Mouse (Mus musculus) c-Kit-positive CD71-positive TER-119-negative erythroid progenitor cells, embryonic 14.5 days (primary cell): Measurements from ENCODE around the gene Thap8.

Experiments
- DNase-seq: peaks from one replicate; pipeline ENCODE4 v3.0.0-alpha.2; 2013; ENCODE audit warnings: low read depth

Thap8 gene

DNA sequence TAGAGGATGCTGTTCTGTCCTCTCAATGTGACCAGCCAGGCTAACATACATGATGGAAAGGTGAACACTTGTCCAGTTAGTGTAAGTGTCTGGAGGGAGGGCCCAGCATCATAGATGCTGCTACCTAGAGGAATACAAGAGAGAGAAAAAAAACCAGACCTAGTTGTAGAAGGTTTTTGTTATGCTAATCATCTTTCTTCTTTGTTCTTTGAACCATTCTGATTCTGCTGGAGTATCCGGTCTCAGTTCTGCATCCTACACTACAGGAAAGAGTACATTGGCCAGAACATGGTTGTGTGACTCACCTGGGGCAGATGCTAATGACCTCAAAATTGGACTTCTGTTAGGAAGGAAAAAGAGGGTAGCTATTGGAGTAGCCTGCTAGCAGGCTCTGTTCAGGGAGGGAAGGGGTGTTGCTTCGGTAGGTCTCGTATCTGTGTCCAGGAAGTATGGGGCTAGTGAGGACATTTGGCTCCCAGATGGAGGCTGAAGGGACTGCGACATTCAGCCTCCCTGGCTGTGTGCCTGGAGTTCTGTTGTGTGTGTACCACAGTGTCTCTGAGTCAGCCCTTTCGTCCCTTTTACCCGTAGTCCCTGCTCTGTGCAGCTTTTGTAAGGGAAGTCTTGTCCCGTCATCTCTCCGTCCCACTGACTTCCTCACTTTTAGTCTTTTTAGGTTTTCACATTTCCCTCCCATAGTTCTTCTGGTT lies 7.0 kb downstream of the Thap8 start:
- DNase-seq, result no peak

DNA sequence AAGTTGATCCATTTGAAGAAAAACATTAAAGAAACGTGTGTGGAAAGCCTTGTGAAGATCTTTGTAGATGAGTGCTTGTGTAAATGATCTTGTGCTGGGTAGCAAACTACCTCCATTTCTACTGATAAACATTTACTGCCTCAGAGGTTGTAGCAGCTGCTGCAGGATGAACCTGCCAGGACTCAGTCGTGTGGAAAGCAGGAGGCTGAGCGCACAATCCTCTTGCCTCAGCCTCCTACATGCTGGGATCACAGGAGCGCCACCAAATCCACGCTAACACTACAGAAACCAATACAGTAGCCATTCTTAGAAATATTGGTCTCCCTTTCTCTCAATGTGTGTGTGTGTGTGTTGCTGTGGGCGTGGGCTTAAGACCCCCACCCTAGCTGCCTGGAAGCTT lies 8.2 kb downstream of the Thap8 start:
- no peak for DNase-seq

DNA sequence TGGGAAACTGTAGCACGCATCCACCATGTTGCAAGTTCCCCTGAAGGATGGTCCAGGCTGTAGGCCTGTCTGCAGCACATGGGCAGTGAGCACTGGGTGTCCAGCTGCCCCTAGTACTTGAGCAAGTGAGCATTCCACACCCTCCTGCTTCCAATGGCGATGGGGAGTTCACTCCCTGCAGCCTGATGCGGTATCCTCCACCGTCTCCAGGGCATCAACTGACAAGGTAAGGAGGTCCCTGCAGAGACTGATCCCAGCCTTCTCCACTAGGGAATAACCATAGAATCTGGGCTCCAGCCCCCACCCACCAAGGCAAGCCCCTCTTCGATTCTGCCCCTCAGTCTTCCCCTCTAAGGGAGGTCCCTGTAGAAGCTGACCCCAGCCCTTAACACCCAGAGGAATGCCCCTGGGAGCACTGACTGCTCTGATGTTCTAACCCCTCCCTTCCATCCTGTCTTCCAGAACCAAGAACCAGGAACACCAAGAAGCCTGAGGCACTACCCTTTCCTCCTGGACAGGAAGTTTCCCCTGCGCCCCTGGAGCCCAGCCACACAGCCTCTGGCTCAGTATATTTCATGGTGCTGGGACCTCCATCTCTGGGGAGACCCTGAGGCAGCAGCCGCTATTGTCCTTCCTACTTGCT lies 9.3 kb downstream of the Thap8 start:
- DNase-seq, result no peak

DNA sequence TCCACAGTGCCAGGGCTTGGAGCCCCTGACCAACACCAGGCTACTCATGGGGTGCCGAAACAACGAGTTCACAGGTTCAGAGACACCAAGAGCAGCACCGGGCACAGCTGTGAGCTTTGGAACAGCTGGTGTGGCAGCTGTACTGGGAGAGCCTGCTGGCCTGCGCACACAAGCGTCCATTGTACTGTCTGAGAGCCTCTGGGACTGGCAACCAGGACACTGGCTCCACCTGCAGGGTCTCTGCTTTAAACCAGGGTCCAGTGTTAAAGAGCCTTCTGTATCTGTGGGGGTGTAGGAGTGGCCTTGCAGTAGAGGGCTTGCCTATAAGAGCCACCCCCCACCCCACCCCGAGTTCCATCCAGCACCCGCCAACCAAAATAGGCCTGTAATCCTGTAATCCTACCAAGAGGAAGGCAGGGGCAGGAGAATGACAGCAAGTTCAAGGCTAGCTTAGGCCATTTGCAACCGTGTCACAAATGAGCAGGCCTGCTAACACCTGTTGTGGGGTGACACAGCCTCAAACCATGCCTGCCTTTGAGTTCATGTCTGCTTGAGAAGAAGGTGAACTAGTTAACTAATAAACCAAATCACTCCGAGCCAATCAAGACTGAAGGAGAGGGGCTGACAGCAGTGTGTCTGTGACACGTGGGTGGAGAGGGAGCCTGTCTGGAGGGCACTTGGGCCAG lies 10.0 kb downstream of the Thap8 start:
- DNase-seq, result no peak

DNA sequence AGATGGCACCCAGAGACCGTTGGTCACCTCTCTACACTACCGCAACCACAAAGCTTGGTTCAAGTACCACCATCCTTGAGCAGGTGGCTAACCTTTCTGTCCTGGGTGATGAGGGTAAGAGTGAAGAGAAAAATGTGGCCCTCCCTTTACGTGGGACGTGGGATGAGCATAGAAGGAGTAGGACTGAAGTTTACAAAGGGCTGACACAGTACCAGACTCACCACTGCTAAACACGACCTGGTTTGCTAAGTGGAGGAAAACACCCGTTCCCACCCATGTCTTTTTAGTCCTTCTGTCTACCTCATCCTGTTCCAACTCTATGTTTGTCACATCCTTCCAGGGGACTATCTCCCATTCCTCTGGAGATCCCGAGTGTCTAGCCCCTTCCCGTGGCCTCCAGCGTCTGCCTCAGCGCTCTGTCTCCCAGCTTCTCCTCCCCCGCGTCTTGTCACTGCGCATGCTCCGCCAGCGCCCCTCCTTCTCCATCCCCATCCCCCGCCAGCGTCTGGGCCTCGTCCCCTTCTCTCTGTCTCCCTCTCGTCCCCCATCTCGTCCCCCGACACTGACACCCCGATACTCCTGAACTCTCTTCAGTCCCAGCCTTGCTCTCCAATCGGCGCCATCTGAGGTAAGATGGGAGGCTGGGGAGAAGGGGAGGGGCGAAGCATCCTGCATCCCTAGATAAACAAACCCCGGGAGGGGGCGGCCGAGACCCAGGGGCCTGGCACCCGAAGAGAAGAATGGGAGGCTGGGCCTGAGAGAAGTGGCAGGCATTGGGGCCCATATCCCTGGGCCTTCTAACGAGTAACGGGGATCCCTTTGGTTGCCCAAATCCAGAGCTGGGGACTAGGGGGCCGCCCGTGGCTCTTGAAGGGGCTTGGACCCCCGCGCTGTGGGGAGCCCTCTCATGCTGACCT lies 11.6 kb downstream of the Thap8 start, which contains the start of gene Clip3:
Clip3 (plus strand) TSS at position 514 of the 917 bp plus-strand sequence.
- no peak for DNase-seq

DNA sequence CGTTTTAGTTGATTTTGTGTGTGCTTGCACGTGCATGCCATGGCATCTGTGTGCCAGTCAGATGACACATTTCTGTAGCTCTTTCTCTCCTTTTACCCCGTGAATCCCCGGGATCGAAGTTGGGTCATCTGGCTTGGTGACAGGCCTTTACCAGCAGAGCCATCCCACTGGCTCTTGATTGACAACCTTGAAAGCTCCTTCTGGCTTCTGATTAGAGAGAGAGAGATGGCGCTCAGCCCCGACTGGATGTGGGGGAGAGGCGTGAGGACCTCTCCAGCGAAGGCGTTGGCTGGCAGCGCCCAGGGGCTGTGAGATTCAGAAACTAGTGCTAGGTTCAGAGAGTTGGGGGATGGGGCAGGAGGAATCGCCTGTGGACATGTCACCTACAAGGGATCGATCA lies 13.9 kb downstream of the Thap8 start:
- no peak for DNase-seq

DNA sequence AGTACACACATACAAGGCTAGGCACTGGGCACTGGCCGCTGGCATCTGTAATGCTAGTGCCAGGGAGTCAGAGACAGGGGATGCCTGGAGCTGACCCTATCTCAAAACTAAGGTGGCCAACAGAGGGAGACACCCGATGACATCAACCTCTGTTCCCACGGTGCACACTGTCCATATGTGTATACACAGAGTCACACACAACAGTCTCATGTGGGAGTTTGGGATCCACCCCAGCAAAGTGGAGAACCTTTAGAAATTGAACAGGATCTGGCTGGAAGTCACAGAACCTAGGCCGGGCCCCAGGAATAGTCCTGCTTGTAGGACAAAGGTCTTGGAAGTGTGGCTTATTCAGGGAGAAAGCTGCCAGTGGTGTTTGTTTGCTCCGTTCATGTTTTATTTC lies 14.4 kb downstream of the Thap8 start:
- no peak for DNase-seq

DNA sequence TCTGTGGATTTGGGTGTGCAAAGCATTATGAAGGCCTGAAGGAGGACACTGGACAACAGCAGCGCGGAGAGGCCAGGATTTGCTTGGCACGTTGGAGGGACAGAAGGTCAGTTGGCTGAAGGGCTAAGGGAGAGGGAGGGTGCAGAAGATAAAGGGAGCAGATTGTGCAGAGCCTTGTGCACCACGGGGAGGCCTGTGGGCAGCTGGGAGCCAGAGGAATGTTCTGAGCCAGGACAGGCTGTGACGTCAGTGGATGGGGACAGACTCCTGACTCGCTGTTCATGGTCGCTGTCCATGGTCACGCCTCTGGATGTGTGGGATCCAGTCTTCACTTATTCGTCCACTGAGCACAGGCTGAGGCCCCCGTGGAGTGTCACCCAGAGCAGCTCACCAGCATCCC lies 15.2 kb downstream of the Thap8 start:
- DNase-seq, result no peak

DNA sequence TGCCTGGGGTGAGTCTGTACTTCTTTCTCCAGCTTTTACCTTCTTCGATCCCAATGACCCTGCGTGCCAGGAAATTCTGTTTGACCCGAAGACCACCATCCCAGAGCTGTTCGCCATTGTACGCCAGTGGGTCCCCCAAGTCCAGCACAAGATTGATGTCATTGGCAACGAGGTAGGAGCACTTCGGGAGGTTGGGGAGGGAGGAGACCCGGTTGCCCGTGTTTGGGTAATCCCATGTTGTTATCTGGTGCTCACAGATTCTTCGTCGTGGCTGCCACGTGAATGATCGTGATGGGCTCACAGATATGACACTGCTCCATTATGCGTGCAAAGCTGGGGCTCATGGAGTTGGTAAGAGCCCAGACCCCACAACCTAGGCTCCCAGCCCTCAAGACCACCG lies 16.9 kb downstream of the Thap8 start:
- DNase-seq, result no peak

DNA sequence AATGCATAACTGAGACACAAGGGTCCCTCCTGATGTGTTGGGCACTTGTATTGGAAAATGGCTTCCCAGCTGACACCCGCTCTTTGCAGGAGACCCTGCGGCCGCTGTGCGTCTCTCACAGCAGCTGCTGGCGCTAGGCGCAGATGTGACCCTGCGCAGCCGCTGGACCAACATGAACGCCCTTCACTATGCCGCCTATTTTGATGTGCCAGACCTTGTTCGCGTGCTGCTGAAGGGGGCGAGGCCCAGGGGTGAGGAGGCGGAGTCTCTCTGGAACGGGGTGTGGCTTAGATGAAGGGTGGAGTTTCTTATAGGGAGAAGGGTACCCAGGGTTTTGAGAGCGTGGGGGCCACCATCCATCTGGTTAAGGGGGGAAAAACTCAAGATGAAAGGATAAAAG lies 17.4 kb downstream of the Thap8 start:
- no peak for DNase-seq

DNA sequence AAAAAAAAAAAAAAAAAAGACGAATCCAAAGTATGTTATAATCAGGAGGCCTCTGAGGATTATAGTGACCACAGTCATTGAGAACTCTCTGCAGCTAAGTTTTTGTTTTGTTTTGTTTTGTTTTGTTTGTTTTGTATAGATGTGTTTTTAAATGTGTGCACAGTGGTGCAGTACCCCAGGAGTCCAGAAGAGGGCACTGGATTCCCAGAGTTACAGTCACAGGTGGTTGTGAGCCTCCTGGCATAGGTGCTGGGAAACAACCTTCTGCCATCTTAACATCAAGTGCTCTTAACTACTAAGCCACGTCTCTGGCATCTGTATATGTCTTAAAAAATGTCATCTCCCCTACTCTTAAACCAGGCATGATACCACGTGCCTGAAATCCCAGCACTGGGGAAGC lies 21.0 kb downstream of the Thap8 start:
- DNase-seq, result peak; percentile 35

DNA sequence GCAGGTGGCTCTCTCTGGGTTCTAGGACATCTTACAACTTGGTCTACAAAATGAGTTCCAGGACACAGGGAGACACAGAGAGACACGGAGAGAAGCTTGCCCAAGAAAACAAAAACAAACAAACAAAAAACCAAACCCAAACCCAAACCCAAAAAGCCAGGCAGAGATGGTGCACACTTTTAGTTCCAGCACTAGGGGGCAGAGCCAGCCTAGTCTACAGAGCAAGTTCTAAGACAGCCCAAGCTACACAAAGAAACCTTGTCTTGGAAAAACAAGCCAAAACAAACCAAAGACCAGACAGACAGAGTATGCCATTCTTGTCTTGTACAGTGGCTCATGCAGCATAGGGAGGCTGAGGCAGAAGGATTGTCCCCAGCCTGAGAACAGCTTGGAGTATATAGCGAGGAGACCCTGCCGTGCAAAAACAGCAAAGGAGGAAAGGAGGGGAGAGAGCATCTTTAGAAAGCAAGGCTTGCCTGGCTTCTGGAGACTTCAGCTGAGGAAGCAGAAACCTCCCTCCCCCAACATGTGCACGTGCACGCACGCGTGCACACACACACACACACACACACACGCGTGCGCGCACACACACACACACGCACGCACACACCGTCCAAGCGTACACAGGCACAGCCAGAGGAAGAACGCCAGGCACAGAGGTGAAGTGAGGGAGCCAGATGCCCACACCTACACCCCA lies 26.3 kb downstream of the Thap8 start:
- no peak for DNase-seq

DNA sequence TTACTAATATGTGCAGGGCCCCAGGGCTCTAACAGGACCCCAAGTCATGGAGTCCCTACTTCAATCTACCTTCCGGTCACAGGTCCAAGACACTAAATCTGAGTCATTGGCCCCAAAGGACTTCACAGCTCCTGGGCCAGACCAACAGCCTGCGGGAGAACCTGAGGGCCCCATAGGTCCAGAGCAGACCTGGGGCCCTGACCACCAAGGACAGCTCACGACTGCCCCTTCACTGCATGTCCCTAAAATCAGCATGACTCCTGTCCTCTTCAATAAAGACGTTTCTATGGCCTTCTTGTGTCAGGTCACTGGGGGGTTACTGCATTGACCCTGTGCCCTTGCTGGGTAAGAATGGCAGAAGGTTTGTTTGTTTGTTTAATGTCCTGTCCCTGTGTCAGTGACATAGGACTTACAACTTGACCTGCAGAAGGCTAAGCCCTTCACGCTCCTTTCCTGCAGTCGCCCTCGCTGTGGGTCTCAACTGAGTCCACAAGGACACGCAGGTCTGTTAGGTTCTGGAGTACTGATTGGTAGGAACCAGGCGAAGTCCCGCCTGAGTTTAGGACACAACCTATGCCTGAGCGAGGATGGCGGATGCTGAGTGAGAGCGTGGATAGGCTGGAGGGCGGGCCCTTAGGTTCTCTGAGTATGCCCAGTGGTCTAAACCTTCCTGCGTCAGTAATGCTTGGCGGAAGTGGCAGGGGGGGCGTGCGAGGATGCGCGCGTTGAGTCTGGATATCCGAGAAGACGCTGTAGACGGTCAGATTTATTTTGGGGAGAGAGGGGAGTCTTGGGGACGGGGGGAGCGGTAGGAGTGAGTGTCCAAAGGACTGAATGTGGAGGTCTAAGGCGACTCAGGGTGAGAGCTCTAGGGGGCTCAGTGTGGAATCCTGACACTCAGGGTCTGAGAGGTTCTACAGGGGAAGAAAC lies 28.4 kb downstream of the Thap8 start, which contains the start of gene Alkbh6:
Alkbh6 (plus strand) TSS at position 642 of the 930 bp plus-strand sequence.
- peak; percentile 91 for DNase-seq

DNA sequence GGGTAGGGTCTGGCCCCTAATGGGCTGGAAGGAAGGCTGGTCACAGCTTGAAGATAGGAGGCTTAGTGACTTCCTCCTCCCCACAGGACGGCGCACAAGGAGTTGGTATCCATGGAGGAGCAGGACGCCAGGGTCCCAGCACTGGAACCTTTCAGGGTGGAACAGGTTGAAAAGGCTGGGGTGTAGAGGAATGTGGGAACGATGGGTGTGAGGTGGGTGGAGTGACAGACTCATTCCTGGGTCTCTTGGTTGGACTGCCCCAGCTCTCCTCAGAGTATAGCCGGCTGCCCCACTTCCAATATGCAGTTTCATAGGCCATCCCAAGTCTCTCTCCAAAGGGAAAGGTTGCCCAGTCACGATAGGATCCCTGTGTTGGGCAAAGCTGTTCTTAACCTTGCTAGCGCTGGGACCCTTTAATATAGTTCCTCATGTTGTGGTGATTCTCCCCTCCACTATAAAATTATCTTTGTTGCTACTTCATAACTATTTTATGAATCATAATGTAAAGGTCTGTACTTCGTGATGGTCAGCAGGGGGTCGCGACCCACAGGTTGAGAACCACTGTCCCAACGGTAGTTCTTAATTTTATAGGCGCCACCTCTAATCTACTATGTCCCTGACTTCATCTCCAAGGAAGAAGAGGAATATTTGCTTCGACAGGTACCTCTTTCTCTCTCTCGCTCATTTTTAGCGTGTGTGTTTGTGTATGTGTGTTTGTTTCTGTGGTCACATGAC lies 29.7 kb downstream of the Thap8 start:
- DNase-seq, result no peak

DNA sequence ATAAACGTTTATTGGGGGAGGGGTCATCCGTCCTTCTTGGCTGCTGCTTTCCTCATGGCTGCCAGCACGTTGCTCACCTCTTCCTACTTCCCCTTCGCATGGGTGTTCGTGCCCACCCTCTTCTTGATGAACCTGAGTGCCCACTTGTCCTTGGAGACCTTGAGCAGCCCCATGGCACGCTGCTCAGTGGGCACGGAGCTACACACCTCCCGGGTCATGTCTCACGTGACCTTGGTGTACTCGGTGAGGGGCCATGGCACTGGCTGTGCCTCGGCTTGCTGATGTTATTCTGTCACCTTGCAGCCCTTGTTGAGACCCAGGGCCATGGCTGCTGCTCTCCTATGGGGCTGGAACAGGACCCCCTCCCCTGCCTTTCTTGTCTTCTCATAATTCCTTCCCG lies 30.2 kb downstream of the Thap8 start:
- DNase-seq, result no peak

DNA sequence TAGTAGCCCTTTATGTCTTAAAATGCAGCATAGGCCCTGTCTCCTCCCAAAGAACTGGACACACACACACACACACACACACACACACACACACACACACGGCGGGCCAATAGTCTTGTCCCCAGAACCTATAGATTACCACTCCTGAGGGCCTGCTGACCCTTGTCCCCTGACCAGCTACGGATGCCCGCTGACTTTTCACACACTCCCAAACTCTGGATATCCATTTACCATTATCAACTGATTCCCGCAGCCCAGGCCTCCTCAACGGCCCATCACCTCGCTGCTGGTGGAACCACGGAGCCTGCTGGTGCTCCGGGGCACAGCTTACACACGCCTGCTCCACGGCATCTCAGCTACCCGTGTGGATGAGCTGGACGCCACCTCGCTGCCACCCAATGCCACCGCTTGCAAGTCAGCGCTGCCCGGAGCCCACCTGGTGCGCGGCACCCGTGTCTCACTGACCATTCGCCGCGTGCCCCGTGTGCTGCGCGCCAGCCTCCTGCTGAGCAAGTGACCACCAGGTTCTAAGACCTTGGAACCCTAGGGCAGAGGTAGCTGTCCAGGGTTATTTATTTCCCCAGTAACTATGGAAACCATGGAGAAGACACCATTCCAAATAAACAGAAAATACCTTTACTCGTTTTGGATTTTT lies 33.9 kb downstream of the Thap8 start:
- no peak for DNase-seq

DNA sequence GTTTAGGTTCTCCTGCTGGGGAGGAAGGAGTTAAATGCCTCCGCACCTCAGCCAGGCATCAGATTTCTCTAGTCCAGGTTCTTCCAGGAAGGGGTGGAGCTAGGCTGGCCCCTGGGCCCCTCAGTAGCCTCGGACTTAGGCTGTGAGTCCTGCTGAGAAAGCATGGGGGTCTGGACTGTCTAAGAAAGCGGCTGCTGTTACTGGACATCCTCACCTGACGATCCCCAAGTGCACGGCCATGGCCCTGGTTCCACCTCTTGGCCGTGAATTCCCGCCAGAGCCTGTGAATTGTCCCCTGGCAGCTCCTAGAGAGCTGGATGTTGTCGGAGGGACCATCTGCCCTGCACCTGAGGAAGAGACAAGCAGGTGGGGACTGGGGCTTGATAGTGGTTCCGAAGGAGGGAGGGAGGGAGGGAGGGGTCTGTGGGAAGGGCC lies 34.8 kb downstream of the Thap8 start, which contains the start of gene Syne4:
Syne4 (plus strand) TSS at position 87 of the 435 bp plus-strand sequence.
- DNase-seq, result no peak

DNA sequence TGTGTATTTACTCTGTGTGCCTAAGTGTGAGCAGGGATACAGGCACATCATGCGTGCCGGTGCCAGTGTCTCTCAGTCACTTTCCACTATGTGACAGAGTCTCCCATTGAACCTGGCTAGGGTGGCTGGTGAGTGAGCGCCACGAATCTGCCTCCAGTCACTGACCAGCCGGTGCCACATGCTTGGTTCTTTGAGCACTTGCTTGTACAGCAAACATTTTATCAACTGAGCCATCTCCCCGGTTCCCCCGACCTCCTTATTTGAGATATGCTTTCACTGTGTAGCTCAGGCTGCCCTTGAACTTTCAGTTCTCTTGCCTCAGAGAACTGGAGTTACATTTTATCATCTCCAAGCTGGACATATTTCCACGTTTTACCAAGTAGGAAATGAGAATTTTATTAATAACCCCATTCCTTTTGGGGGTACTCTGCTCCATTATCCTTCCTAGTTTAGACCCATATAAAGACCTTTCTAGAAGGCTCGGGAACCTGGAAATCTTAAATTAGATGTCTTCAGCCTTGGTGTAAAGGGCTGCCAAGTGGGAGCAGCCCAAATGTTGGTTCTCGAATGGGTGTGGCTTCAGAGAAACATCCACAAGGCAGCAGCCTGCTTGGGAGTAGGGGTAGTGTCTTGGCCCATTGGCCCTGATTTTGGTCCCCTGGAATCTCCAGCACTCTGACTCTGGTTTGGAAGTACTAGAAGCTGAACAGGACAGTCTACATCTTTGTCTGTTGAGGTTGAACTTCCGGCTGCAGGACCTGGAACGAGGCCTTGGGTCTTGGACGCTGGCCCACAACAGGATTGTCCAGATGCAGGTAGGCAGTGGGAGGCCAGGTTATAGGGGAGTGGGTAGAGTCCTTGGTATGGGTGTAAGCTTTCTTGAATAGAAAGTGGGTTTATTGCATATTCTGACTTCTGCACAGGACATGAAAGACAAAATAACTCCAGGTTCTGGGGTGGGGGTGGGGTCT lies 36.0 kb downstream of the Thap8 start:
- DNase-seq, result no peak
